Mouse (Mus musculus): ENCODE results near the gene S100a14. TPM values are rescaled to one million over a fixed set of nuclear protein-coding genes. Genes with fewer than 3 reads are reported as not detected.

S100a14 gene
- polyA plus RNA-seq, 1 experiment from 2014 or later, result 12.5 TPM

- H3K27me3 ChIP-seq (ENCODE audit: insufficient read depth, low read length), result no peaks in the 10 kb centered on the region
- no peaks in the 10 kb centered on the region for H3K9me3 ChIP-seq (replicated peaks; ENCODE audit: low read length)
- peak within 1 kb of the TSS; percentile 76 for H3K4me2 ChIP-seq (ENCODE audit: low read length)
- under 1% methylated on average over 64 of the region's 66 CpGs for WGBS
- TF ChIP-seq CTCF (IDR thresholded peaks at IDR 0.05; ENCODE audit: low read depth), result 0 out of 2 replicates have a peak, but pooled peaks have one; percentile 1
- H3K4me3 ChIP-seq (replicated peaks; ENCODE audit: low read depth, low read length), result peak within 1 kb of the TSS; percentile 95
- H3K27ac ChIP-seq, result peak within 1 kb of the TSS; percentile 98
- H3K9ac ChIP-seq (ENCODE audit: low read depth, low read length), result peak within 1 kb of the TSS; percentile 99
- ATAC-seq (replicated peaks; ENCODE audit: low FRiP score, low read depth) (peak; percentile 92), DNase-seq (ENCODE audit: low spot score) (peak; percentile 99)
- H3K4me1 ChIP-seq (replicated peaks; ENCODE audit: insufficient read depth, low read length), result peaks cover 6% of the 10 kb centered on the region
- peaks cover 14% of the 10 kb centered on the region for H3K36me3 ChIP-seq (ENCODE audit: insufficient read depth, low read length)
These were observed 17.5 kb upstream of the S100a14 start, which contains the start of gene Chtop for GRCm38 (mm10) chr3:90508950-90509746. Gene Chtop, minus strand, starts transcription at chr3:90509498.

- Histone ChIP-seq H3K27ac (peak overlapping the region; percentile 98), H3K9me3 (replicated peaks; ENCODE audit: low read length) (no peaks in the 10 kb centered on the region), H3K4me1 (replicated peaks; ENCODE audit: insufficient read depth, low read length) (peaks cover 6% of the 10 kb centered on the region), H3K4me2 (ENCODE audit: low read length) (peak overlapping the region; percentile 76), H3K36me3 (ENCODE audit: insufficient read depth, low read length) (peaks cover 11% of the 10 kb centered on the region), H3K9ac (ENCODE audit: low read depth, low read length) (no peak overlapping the region), H3K27me3 (ENCODE audit: insufficient read depth, low read length) (no peaks in the 10 kb centered on the region), H3K4me3 (replicated peaks; ENCODE audit: low read depth, low read length) (peak overlapping the region; percentile 95)
- 26% methylated on average over 2 of the region's 2 CpGs for WGBS
- ATAC-seq (replicated peaks; ENCODE audit: low FRiP score, low read depth) (no peak), DNase-seq (ENCODE audit: low spot score) (no peak)
- TF ChIP-seq CTCF (IDR thresholded peaks at IDR 0.05; ENCODE audit: low read depth), result no peak
These were observed 16.9 kb upstream of the S100a14 start for GRCm38 (mm10) chr3:90509747-90510123.

GRCm38 (mm10) chr3:90512276-90512675 is 14.4 kb upstream of the S100a14 start:
- no peaks in the 10 kb centered on the region for H3K9me3 ChIP-seq (replicated peaks; ENCODE audit: low read length)
- H3K27me3 ChIP-seq (ENCODE audit: insufficient read depth, low read length), result no peaks in the 10 kb centered on the region
- DNase-seq (ENCODE audit: low spot score), result no peak
- ATAC-seq (replicated peaks; ENCODE audit: low FRiP score, low read depth), result no peak
- peaks cover 16% of the 10 kb centered on the region for H3K4me1 ChIP-seq (replicated peaks; ENCODE audit: insufficient read depth, low read length)
- TF ChIP-seq CTCF (IDR thresholded peaks at IDR 0.05; ENCODE audit: low read depth), result no peak
- H3K9ac ChIP-seq (ENCODE audit: low read depth, low read length), result no peak overlapping the region
- H3K4me3 ChIP-seq (replicated peaks; ENCODE audit: low read depth, low read length), result no peak overlapping the region
- WGBS, result 77% methylated on average over 5 of the region's 5 CpGs
- no peak overlapping the region for H3K4me2 ChIP-seq (ENCODE audit: low read length)
- H3K36me3 ChIP-seq (ENCODE audit: insufficient read depth, low read length), result no peaks in the 10 kb centered on the region
- no peak overlapping the region for H3K27ac ChIP-seq

- TF ChIP-seq CTCF (IDR thresholded peaks at IDR 0.05; ENCODE audit: low read depth), result no peak
- Histone ChIP-seq H3K9ac (ENCODE audit: low read depth, low read length) (0 out of 2 replicates have a peak overlapping the region, but pooled peaks have one; percentile 58), H3K9me3 (replicated peaks; ENCODE audit: low read length) (no peaks in the 10 kb centered on the region), H3K27me3 (ENCODE audit: insufficient read depth, low read length) (no peaks in the 10 kb centered on the region), H3K4me1 (replicated peaks; ENCODE audit: insufficient read depth, low read length) (peaks cover 16% of the 10 kb centered on the region), H3K36me3 (ENCODE audit: insufficient read depth, low read length) (no peaks in the 10 kb centered on the region), H3K4me3 (replicated peaks; ENCODE audit: low read depth, low read length) (peak overlapping the region; percentile 46; the same call in 1 of the 2 replicates), H3K4me2 (ENCODE audit: low read length) (peak overlapping the region; percentile 84), H3K27ac (peak overlapping the region; percentile 81)
- DNase-seq (ENCODE audit: low spot score) (peak; percentile 27), ATAC-seq (replicated peaks; ENCODE audit: low FRiP score, low read depth) (no peak)
- WGBS, result 57% methylated on average over 9 of the region's 9 CpGs
These were observed 13.6 kb upstream of the S100a14 start for GRCm38 (mm10) chr3:90512948-90513642.

GRCm38 (mm10) chr3:90513796-90514590 is 12.7 kb upstream of the S100a14 start, which contains the start of the genes S100a1 and S100a13:
Gene S100a1, minus strand, starts transcription at chr3:90514392.
Gene S100a13, plus strand, starts transcription at chr3:90514435.
- ATAC-seq (replicated peaks; ENCODE audit: low FRiP score, low read depth), result peak; percentile 65
- no peaks in the 10 kb centered on the region for H3K27me3 ChIP-seq (ENCODE audit: insufficient read depth, low read length)
- peak; percentile 82 for DNase-seq (ENCODE audit: low spot score)
- peak within 1 kb of the TSS; percentile 46 for H3K4me3 ChIP-seq (replicated peaks; ENCODE audit: low read depth, low read length)
- no peaks in the 10 kb centered on the region for H3K9me3 ChIP-seq (replicated peaks; ENCODE audit: low read length)
- H3K4me2 ChIP-seq (ENCODE audit: low read length), result peak within 1 kb of the TSS; percentile 84
- peak; percentile 61; the same call in 1 of the 2 replicates for TF ChIP-seq CTCF (IDR thresholded peaks at IDR 0.05; ENCODE audit: low read depth)
- H3K9ac ChIP-seq (ENCODE audit: low read depth, low read length), result peak within 1 kb of the TSS; percentile 58
- no peaks in the 10 kb centered on the region for H3K36me3 ChIP-seq (ENCODE audit: insufficient read depth, low read length)
- WGBS, result 3% methylated on average over 25 of the region's 25 CpGs
- H3K27ac ChIP-seq, result peak within 1 kb of the TSS; percentile 81
- H3K4me1 ChIP-seq (replicated peaks; ENCODE audit: insufficient read depth, low read length), result peaks cover 16% of the 10 kb centered on the region
